Mouse (Mus musculus): Measurements from ENCODE around the gene Myh2. TPM values are rescaled to one million over a fixed set of nuclear protein-coding genes. Genes with fewer than 3 reads are reported as not detected.

Myh2 gene
- polyA plus RNA-seq, 1 experiment from 2014 or later = 0.04 TPM

GRCm38 (mm10) chr11:67199752-67200151 is 28.9 kb downstream of the Myh2 start, which contains the start of gene Myh1:
TSS of gene Myh1 (plus strand) at chr11:67200052.
- Histone ChIP-seq H3K4me2 (ENCODE audit: low read depth) (no peak within 1 kb of the TSS), H3K4me3 (ENCODE audit: low read depth, low read length) (no peak within 1 kb of the TSS), H3K27ac (ENCODE audit: low read depth, low read length) (no peak within 1 kb of the TSS), H3K9me3 (ENCODE audit: control insufficient read depth, low read length) (no peaks in the 10 kb centered on the region), H3K9ac (ENCODE audit: low read length) (no peak within 1 kb of the TSS), H3K27me3 (ENCODE audit: control insufficient read depth, insufficient read depth, low read length) (no peaks in the 10 kb centered on the region), H3K36me3 (ENCODE audit: control insufficient read depth, insufficient read depth, low read length) (no peaks in the 10 kb centered on the region), H3K4me1 (ENCODE audit: control insufficient read depth, insufficient read depth, low read length) (no peaks in the 10 kb centered on the region)
- no peak for DNase-seq (ENCODE audit: low spot score)
- 84% methylated on average over 4 of the region's 4 CpGs for WGBS
- no peak for ATAC-seq (ENCODE audit: insufficient read depth, low FRiP score, low TSS enrichment)

- WGBS = 85% methylated on average over 3 of the region's 3 CpGs
- H3K27ac ChIP-seq (ENCODE audit: low read depth, low read length) = no peak overlapping the region
- no peaks in the 10 kb centered on the region for H3K4me1 ChIP-seq (ENCODE audit: control insufficient read depth, insufficient read depth, low read length)
- ATAC-seq (ENCODE audit: insufficient read depth, low FRiP score, low TSS enrichment) (no peak), DNase-seq (ENCODE audit: low spot score) (no peak)
- H3K4me2 ChIP-seq (ENCODE audit: low read depth) = no peak overlapping the region
- H3K9me3 ChIP-seq (ENCODE audit: control insufficient read depth, low read length) = no peaks in the 10 kb centered on the region
- H3K36me3 ChIP-seq (ENCODE audit: control insufficient read depth, insufficient read depth, low read length) = no peaks in the 10 kb centered on the region
- H3K4me3 ChIP-seq (ENCODE audit: low read depth, low read length) = no peak overlapping the region
- H3K9ac ChIP-seq (ENCODE audit: low read length) = no peak overlapping the region
- no peaks in the 10 kb centered on the region for H3K27me3 ChIP-seq (ENCODE audit: control insufficient read depth, insufficient read depth, low read length)
Measured at GRCm38 (mm10) chr11:67204766-67205165, 33.9 kb downstream of the Myh2 start.

DNA sequence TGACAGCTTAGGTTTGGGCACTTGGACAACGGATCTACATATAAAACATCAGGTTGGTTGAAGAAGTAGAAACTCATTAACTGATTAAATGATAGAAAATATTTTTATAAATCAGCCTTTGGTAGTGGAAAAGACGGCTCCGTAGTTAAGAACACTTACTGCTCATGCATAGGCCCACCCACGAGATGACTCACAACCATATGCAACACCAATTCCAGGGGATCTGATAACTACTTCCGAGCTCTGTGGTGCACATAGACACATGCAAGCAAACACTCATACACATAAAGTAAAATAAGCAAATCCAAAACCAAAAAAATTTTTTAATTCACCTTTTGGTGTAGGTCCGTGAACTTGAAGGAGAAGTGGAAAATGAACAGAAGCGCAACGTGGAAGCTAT is 51.0 kb downstream of the Myh2 start:
- no peaks in the 10 kb centered on the region for H3K4me1 ChIP-seq (ENCODE audit: control insufficient read depth, insufficient read depth, low read length)

DNA sequence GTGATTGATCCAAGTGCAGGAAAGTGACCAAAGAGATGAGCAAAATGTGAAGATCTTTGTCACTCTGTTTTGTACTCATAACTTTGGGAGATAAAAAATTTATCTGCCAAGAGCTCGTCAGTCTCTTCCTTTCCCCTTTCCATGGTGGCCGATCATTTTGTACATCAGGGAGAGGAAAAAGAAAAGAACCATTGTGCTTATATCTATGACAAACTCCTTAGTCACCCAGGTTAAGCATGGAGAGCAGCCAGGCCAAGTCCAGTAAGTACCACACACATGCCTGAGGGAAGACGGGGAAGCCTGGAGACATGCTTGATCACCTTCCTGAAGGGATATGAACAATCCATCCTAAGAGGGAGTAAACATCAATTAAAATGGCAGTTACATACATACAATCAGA is 53.6 kb downstream of the Myh2 start:
- H3K36me3 ChIP-seq (ENCODE audit: control insufficient read depth, insufficient read depth, low read length) = no peaks in the 10 kb centered on the region
- H3K9ac ChIP-seq (ENCODE audit: low read length) = no peak overlapping the region
- no peak for ATAC-seq (ENCODE audit: insufficient read depth, low FRiP score, low TSS enrichment)
- H3K27me3 ChIP-seq (ENCODE audit: control insufficient read depth, insufficient read depth, low read length) = no peaks in the 10 kb centered on the region
- H3K4me3 ChIP-seq (ENCODE audit: low read depth, low read length) = no peak overlapping the region
- no peaks in the 10 kb centered on the region for H3K4me1 ChIP-seq (ENCODE audit: control insufficient read depth, insufficient read depth, low read length)
- 88% methylated on average over 3 of the region's 3 CpGs for WGBS
- no peaks in the 10 kb centered on the region for H3K9me3 ChIP-seq (ENCODE audit: control insufficient read depth, low read length)
- DNase-seq (ENCODE audit: low spot score) = no peak
- no peak overlapping the region for H3K27ac ChIP-seq (ENCODE audit: low read depth, low read length)
- no peak overlapping the region for H3K4me2 ChIP-seq (ENCODE audit: low read depth)

More for the DNA sequence above, 51.0 kb downstream of the Myh2 start:
- Histone ChIP-seq H3K27ac (ENCODE audit: low read depth, low read length) (no peak overlapping the region), H3K27me3 (ENCODE audit: control insufficient read depth, insufficient read depth, low read length) (no peaks in the 10 kb centered on the region), H3K36me3 (ENCODE audit: control insufficient read depth, insufficient read depth, low read length) (no peaks in the 10 kb centered on the region), H3K9ac (ENCODE audit: low read length) (no peak overlapping the region), H3K4me2 (ENCODE audit: low read depth) (no peak overlapping the region), H3K9me3 (ENCODE audit: control insufficient read depth, low read length) (no peaks in the 10 kb centered on the region), H3K4me3 (ENCODE audit: low read depth, low read length) (no peak overlapping the region)
- DNase-seq (ENCODE audit: low spot score) (no peak), ATAC-seq (ENCODE audit: insufficient read depth, low FRiP score, low TSS enrichment) (no peak)
- 93% methylated on average over 8 of the region's 8 CpGs for WGBS

DNA sequence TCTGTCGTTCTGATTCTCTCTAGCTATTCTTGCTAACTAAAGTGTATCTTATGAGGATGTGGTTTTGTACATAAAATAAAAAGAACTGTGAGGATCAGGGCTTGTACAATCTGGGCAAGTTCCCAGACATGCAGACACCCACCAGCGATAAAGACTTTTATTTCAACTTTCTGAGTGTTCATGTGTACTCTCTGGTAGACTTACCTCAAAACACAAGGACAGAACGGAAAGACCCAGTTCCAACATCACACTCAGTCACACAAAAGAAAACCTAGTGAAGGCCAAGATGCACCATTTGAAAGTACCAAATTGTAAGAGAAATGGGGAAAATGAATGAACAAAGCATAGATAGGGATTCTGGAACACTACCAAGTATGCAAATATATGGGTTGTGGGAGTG is 57.9 kb downstream of the Myh2 start:
- Histone ChIP-seq H3K4me2 (ENCODE audit: low read depth) (no peak overlapping the region), H3K27me3 (ENCODE audit: control insufficient read depth, insufficient read depth, low read length) (no peaks in the 10 kb centered on the region), H3K36me3 (ENCODE audit: control insufficient read depth, insufficient read depth, low read length) (no peaks in the 10 kb centered on the region), H3K9ac (ENCODE audit: low read length) (no peak overlapping the region), H3K4me1 (ENCODE audit: control insufficient read depth, insufficient read depth, low read length) (no peaks in the 10 kb centered on the region), H3K27ac (ENCODE audit: low read depth, low read length) (no peak overlapping the region), H3K9me3 (ENCODE audit: control insufficient read depth, low read length) (no peaks in the 10 kb centered on the region), H3K4me3 (ENCODE audit: low read depth, low read length) (no peak overlapping the region)
- 83% methylated on average over 3 of the region's 3 CpGs for WGBS
- ATAC-seq (ENCODE audit: insufficient read depth, low FRiP score, low TSS enrichment) = no peak
- DNase-seq (ENCODE audit: low spot score) = no peak

GRCm38 (mm10) chr11:67229166-67229565 is 58.3 kb downstream of the Myh2 start:
- Histone ChIP-seq H3K9me3 (ENCODE audit: control insufficient read depth, low read length) (no peaks in the 10 kb centered on the region), H3K4me2 (ENCODE audit: low read depth) (no peak overlapping the region), H3K36me3 (ENCODE audit: control insufficient read depth, insufficient read depth, low read length) (no peaks in the 10 kb centered on the region), H3K4me1 (ENCODE audit: control insufficient read depth, insufficient read depth, low read length) (no peaks in the 10 kb centered on the region), H3K4me3 (ENCODE audit: low read depth, low read length) (no peak overlapping the region), H3K9ac (ENCODE audit: low read length) (no peak overlapping the region), H3K27ac (ENCODE audit: low read depth, low read length) (no peak overlapping the region), H3K27me3 (ENCODE audit: control insufficient read depth, insufficient read depth, low read length) (no peaks in the 10 kb centered on the region)
- ATAC-seq (ENCODE audit: insufficient read depth, low FRiP score, low TSS enrichment) = no peak
- no peak for DNase-seq (ENCODE audit: low spot score)
- 90% methylated on average over 5 of the region's 5 CpGs for WGBS

- H3K9me3 ChIP-seq (ENCODE audit: control insufficient read depth, low read length) = no peaks in the 10 kb centered on the region
- 77% methylated on average over 2 of the region's 2 CpGs for WGBS
- no peak overlapping the region for H3K9ac ChIP-seq (ENCODE audit: low read length)
- H3K27me3 ChIP-seq (ENCODE audit: control insufficient read depth, insufficient read depth, low read length) = no peaks in the 10 kb centered on the region
- no peaks in the 10 kb centered on the region for H3K36me3 ChIP-seq (ENCODE audit: control insufficient read depth, insufficient read depth, low read length)
- H3K4me1 ChIP-seq (ENCODE audit: control insufficient read depth, insufficient read depth, low read length) = no peaks in the 10 kb centered on the region
- DNase-seq (ENCODE audit: low spot score) = no peak
- ATAC-seq (ENCODE audit: insufficient read depth, low FRiP score, low TSS enrichment) = no peak
- H3K4me2 ChIP-seq (ENCODE audit: low read depth) = no peak overlapping the region
- no peak overlapping the region for H3K27ac ChIP-seq (ENCODE audit: low read depth, low read length)
- H3K4me3 ChIP-seq (ENCODE audit: low read depth, low read length) = no peak overlapping the region
Measured at GRCm38 (mm10) chr11:67229946-67230345, 59.1 kb downstream of the Myh2 start.

DNA sequence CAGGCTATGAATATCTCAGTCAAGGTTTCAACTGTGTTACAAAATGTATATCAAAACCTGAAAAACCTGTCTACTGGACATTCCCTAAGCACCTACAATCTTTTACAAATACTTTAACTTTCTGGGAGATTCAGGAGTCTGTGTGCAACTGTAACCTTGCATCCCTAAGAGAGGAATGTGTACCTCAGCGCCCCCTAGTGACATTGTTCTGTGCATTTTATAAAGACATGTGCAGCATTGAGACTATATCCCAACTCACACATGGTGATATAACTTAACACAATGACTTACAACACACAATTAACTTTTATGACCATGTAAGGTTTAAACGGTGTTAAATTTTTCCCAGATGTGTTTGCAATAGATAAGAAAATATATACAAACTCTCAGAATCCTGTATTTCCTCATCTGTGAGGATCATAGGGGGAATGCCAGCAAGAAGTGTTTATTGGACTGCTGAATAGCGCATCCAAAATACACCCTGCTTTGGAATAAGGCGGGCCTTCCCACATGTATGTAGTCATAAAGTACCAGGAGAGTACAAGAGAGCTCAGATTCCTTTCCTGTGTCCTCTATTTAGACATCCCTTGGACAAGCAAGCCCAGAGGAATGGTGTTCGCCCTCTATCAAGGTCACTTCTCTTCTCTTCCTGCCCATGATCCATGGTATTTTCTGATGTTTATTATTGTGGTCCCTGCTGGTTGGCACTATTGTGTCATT is 65.0 kb downstream of the Myh2 start:
- Histone ChIP-seq H3K4me3 (ENCODE audit: low read depth, low read length) (no peak overlapping the region), H3K4me1 (ENCODE audit: control insufficient read depth, insufficient read depth, low read length) (no peaks in the 10 kb centered on the region), H3K36me3 (ENCODE audit: control insufficient read depth, insufficient read depth, low read length) (no peaks in the 10 kb centered on the region), H3K27me3 (ENCODE audit: control insufficient read depth, insufficient read depth, low read length) (no peaks in the 10 kb centered on the region), H3K27ac (ENCODE audit: low read depth, low read length) (no peak overlapping the region), H3K4me2 (ENCODE audit: low read depth) (no peak overlapping the region), H3K9ac (ENCODE audit: low read length) (no peak overlapping the region), H3K9me3 (ENCODE audit: control insufficient read depth, low read length) (no peaks in the 10 kb centered on the region)
- DNase-seq (ENCODE audit: low spot score) (peak; percentile 42), ATAC-seq (ENCODE audit: insufficient read depth, low FRiP score, low TSS enrichment) (no peak)
- 66% methylated on average over 5 of the region's 5 CpGs for WGBS

DNA sequence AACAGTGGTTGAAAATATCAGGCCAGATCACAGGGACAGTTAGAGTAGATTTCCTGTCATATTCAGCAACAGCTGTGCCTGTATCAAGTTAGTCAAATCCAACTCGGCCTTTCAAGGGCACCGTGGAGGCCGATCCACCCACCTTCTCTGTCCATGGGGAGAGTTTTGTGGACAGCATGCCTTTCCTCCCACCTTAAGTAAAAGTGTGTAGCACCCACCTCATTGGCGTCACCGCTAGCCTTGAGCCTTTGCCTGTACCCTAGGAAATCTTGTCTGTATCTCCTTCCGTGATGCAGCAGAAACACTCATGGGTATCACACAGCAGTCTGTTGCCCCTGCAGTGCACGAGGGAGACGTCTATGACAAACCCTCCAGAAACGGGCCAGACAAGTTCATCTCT is 66.0 kb downstream of the Myh2 start:
- WGBS = 90% methylated on average over 9 of the region's 9 CpGs
- DNase-seq (ENCODE audit: low spot score) (no peak), ATAC-seq (ENCODE audit: insufficient read depth, low FRiP score, low TSS enrichment) (no peak)
- Histone ChIP-seq H3K4me3 (ENCODE audit: low read depth, low read length) (no peak overlapping the region), H3K27me3 (ENCODE audit: control insufficient read depth, insufficient read depth, low read length) (no peaks in the 10 kb centered on the region), H3K4me2 (ENCODE audit: low read depth) (no peak overlapping the region), H3K9me3 (ENCODE audit: control insufficient read depth, low read length) (no peaks in the 10 kb centered on the region), H3K4me1 (ENCODE audit: control insufficient read depth, insufficient read depth, low read length) (no peaks in the 10 kb centered on the region), H3K36me3 (ENCODE audit: control insufficient read depth, insufficient read depth, low read length) (no peaks in the 10 kb centered on the region), H3K27ac (ENCODE audit: low read depth, low read length) (no peak overlapping the region), H3K9ac (ENCODE audit: low read length) (no peak overlapping the region)

Data from neural tube, embryonic 11.5 days (tissue).